Mouse (Mus musculus) layer of hippocampus, adult 9-10 months (tissue): ENCODE measurements around the gene Hist1h4j.
"Not testable (repeated sequence)": the region's sequence is repeated elsewhere in the genome, so short reads cannot be mapped to it uniquely, and the experiment has no call there.

Experiments
- DNase-seq: peaks from one replicate; pipeline ENCODE4 v3.0.0; 2022; ENCODE audit warnings: low spot score

Gene Hist1h4j

GRCm38 (mm10) chr13:21734906-21735767, at the start of gene Hist1h4j:
TSS of gene Hist1h4j (plus strand) at chr13:21735064.
- DNase-seq: not testable (repeated sequence)

GRCm38 (mm10) chr13:21697811-21698210, 37.1 kb upstream of the Hist1h4j start, which contains the start of gene Olfr1359:
TSS of gene Olfr1359 (plus strand) at chr13:21698111.
- DNase-seq: no peak

- no peak for DNase-seq
These were observed 28.2 kb upstream of the Hist1h4j start for GRCm38 (mm10) chr13:21706669-21707068.

- peak; percentile 92 for DNase-seq
These were observed 24.7 kb upstream of the Hist1h4j start for GRCm38 (mm10) chr13:21710031-21710711.

GRCm38 (mm10) chr13:21710821-21711525, 23.9 kb upstream of the Hist1h4j start:
- peak; percentile 78 for DNase-seq

GRCm38 (mm10) chr13:21711698-21712097, 23.2 kb upstream of the Hist1h4j start:
- no peak for DNase-seq

- no peak for DNase-seq
These were observed 20.1 kb upstream of the Hist1h4j start for GRCm38 (mm10) chr13:21714725-21715124.

GRCm38 (mm10) chr13:21715131-21715863, 19.6 kb upstream of the Hist1h4j start:
- no peak for DNase-seq

- peak; percentile 97 for DNase-seq
These were observed 18.9 kb upstream of the Hist1h4j start, which contains the start of the genes Hist1h2bl and Hist1h2ai for GRCm38 (mm10) chr13:21715864-21716539. TSS of gene Hist1h2bl (minus strand) at chr13:21716143. TSS of gene Hist1h2ai (plus strand) at chr13:21716422.

- DNase-seq: not testable (repeated sequence)
These were observed 18.1 kb upstream of the Hist1h4j start for GRCm38 (mm10) chr13:21716540-21717391.

- DNase-seq: peak; percentile 89
These were observed 17.2 kb upstream of the Hist1h4j start, which contains the start of gene Hist1h3h for GRCm38 (mm10) chr13:21717397-21718357. TSS of gene Hist1h3h (plus strand) at chr13:21717659.

GRCm38 (mm10) chr13:21718381-21719080, 16.3 kb upstream of the Hist1h4j start:
- no peak for DNase-seq

- DNase-seq: not testable (repeated sequence)
These were observed 13.6 kb upstream of the Hist1h4j start for GRCm38 (mm10) chr13:21721107-21721756.

- peak; percentile 90 for DNase-seq
These were observed 13.0 kb upstream of the Hist1h4j start, which contains the start of gene Hist1h2bm for GRCm38 (mm10) chr13:21721757-21722372. TSS of gene Hist1h2bm (plus strand) at chr13:21722044.

- no peak for DNase-seq
These were observed 12.4 kb upstream of the Hist1h4j start for GRCm38 (mm10) chr13:21722373-21722925.

GRCm38 (mm10) chr13:21722993-21723836, 11.6 kb upstream of the Hist1h4j start:
- no peak for DNase-seq
